Mouse (Mus musculus) lung, adult 2 months (tissue): ENCODE measurements at regions not wholly inside any gene's neighbourhood (a gene's known extent, or its start where the extent isn't known, plus 50 kb on each side); places are given as distances from the start of the nearest gene placed in this dataset.

Experiments used
- CTCF ChIP-seq: fragments of 200-500 bp; IDR thresholded peaks from 2 replicates; pipeline ENCODE4 v1.5.1; 2011; ENCODE audit warnings: mild to moderate bottlenecking, low read length, control low read depth; ENCODE audit not compliant: insufficient read depth
- POLR2A ChIP-seq: fragments of 200-500 bp; IDR thresholded peaks from 2 replicates; pipeline ENCODE4 v1.6.1; 2011; ENCODE audit warnings: low read depth, mild to moderate bottlenecking, control low read depth, low read length, borderline replicate concordance; ENCODE audit errors: extremely low read depth

- TF ChIP-seq CTCF (no peak), POLR2A (no peak)
Measured at GRCm38 (mm10) chr3:68817321-68817720, 52.1 kb upstream of the 1110032F04Rik start.
